Mouse (Mus musculus) E14TG2a.4 (cell line): ENCODE measurements around the gene Eef1e1.

Experiments used
- CTCF ChIP-seq: conservative IDR thresholded peaks from 2 replicates; pipeline ENCODE4 v1.5.1; 2014; ENCODE audit warnings: low read length
- POU5F1 ChIP-seq: IDR thresholded peaks from 2 replicates; pipeline ENCODE4 v1.6.1; 2014; ENCODE audit warnings: low read length, borderline replicate concordance

DNA sequence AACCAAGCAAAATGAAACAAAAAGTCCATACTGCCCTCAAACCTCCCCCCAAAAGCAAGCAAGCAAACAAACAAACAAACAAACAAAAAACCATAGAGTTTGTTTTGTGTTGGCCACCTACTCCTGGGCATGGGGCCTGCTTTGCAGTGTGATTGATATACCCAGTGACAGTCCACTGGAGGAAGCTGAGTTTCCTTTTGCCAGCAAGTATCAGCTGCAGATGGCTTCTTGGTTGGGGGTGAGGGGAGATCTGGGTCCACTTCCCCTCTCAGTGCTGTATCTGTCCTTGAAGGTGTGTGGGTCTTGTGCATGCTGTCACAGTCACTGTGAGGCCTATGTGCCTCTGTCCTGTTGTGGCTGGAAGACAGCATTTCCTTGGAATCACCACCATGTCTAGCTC, 11.2 kb upstream of the Eef1e1 start:
- no peak for TF ChIP-seq CTCF
- TF ChIP-seq POU5F1 = no peak
